Mouse (Mus musculus) liver, postnatal 0 days (tissue): ENCODE results near the gene Nexn.

Source experiments
- CTCF ChIP-seq: sonication (generic); IDR thresholded peaks from 2 replicates; pipeline ENCODE4 v1.5.1; 2016; ENCODE audit warnings: antibody characterized with exemption, low read depth
- EP300 ChIP-seq: IDR thresholded peaks from 2 replicates; pipeline ENCODE4 v1.6.1; 2016; ENCODE audit warnings: antibody characterized with exemption, low read depth, mild to moderate bottlenecking

- TF ChIP-seq CTCF (no peak), EP300 (no peak)
These were observed 26.6 kb downstream of the Nexn start for GRCm38 (mm10) chr3:152239592-152239991.
